Mouse (Mus musculus) spleen, adult 2 months (tissue): ENCODE results near the gene Wscd1. TPM values are rescaled to one million over a fixed set of nuclear protein-coding genes. Genes with fewer than 3 reads are reported as not detected.

ENCODE experiments used
- DNase-seq, 2 experiments: peaks; one replicate each; pipeline versions ENCODE4 v3.0.0 to v3.0.0-alpha.2; 2012 to 2021; ENCODE audit warnings: low spot score in 2 of 2, low read depth in 1 of 2
- H3K27ac ChIP-seq: fragments of 200-500 bp; 2 replicates; pipeline ENCODE4 v1.5.1; 2012; ENCODE audit warnings: low read length, inconsistent platforms; ENCODE audit not compliant: insufficient read depth
- H3K27me3 ChIP-seq: fragments of 200-500 bp; 2 replicates; pipeline ENCODE4 v1.6.1; 2012; ENCODE audit warnings: mild to moderate bottlenecking, moderate library complexity, low read length, inconsistent platforms; ENCODE audit not compliant: control insufficient read depth, insufficient read depth
- H3K36me3 ChIP-seq: fragments of 200-500 bp; 2 replicates; pipeline ENCODE4 v1.6.1; 2012; ENCODE audit warnings: mild to moderate bottlenecking, low read length, inconsistent platforms; ENCODE audit not compliant: control insufficient read depth, insufficient read depth
- H3K4me1 ChIP-seq: fragments of 200-500 bp; 2 replicates; pipeline ENCODE4 v1.6.1; 2011; ENCODE audit warnings: inconsistent platforms; ENCODE audit not compliant: control insufficient read depth, insufficient read depth, insufficient read length
- H3K4me3 ChIP-seq: fragments of 200-500 bp; 2 replicates; pipeline ENCODE4 v1.5.1; 2011; ENCODE audit warnings: mild to moderate bottlenecking, inconsistent platforms; ENCODE audit not compliant: insufficient read depth, insufficient read length; ENCODE audit errors: extremely low read depth
- CTCF ChIP-seq: fragments of 200-500 bp; IDR thresholded peaks from 2 replicates; pipeline ENCODE4 v1.5.1; 2011; ENCODE audit warnings: mild to moderate bottlenecking, inconsistent platforms; ENCODE audit not compliant: insufficient read depth, insufficient read length, insufficient replicate concordance; ENCODE audit errors: extremely low read depth
- POLR2A ChIP-seq: fragments of 200-500 bp; IDR thresholded peaks from 2 replicates; pipeline ENCODE4 v1.6.1; 2011; ENCODE audit warnings: low read depth, low read length, inconsistent platforms
- WGBS: fragments of 180-500 bp; shearing (Covaris S2); methylation state at CpG from one replicate; pipeline ENCODE4 v1.1.7; 2018; 5-methylcytosine and 5-hydroxymethylcytosine counted together
- polyA plus RNA-seq: library from polyadenylated mRNA; depleted of rRNA; stranded (reverse); fragments of >200 nt; gene quantifications from 2 replicates; pipeline ENCODE4 v1.2.3, GENCODE M21; 2012

Wscd1 gene
- polyA plus RNA-seq, 1 experiment = 0.68 TPM

DNA sequence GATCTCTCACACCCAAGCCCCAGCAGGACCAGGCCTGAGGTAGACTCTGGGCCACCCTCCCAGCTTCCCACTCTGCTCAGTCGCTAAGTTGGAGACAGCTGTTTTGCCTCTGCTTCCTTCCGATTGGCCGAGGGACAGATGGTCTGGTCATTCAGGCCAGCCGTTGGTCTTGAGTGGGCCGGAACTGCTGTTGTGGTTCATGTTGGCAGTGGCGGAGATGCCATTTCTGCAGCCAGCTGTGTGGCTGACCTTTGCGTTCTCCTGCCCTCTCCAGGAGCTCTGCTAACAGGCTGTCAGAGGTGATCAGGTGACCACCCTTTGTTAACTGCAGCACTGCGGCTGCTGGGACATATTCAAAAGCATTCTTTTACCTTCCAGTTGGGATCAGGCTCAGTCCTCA, 20.0 kb downstream of the Wscd1 start:
- 80% methylated on average over 8 of the region's 8 CpGs for WGBS
- Histone ChIP-seq H3K27ac (no peak overlapping the region), H3K36me3 (no peaks in the 10 kb centered on the region), H3K4me3 (no peak overlapping the region), H3K4me1 (no peaks in the 10 kb centered on the region), H3K27me3 (no peaks in the 10 kb centered on the region)
- TF ChIP-seq CTCF (no peak), POLR2A (no peak)
- DNase-seq = no peak

DNA sequence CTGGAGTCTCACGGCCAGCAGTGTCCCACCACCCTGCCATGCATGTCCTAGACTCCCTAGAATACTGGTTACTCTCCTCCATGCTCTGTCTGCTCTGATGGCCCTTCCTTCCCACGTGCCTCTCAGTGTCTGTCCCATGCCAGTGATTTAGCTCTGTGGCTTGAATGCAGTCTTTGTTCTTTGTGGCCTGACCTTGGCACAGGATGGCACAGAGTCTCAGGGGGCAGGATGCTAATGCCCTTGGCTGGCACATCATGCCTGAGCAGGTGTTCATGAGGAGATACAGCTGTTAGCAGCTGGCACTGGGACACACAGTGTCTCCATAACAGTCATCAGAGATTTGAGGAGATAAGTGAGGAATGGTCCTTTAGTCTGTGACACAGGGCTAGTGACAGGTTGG, 20.8 kb downstream of the Wscd1 start:
- Histone ChIP-seq H3K36me3 (no peaks in the 10 kb centered on the region), H3K4me3 (no peak overlapping the region), H3K27ac (no peak overlapping the region), H3K27me3 (no peaks in the 10 kb centered on the region), H3K4me1 (no peaks in the 10 kb centered on the region)
- TF ChIP-seq POLR2A = no peak
- no peak for TF ChIP-seq CTCF
- 71% methylated on average over 2 of the region's 2 CpGs for WGBS
- no peak for DNase-seq

DNA sequence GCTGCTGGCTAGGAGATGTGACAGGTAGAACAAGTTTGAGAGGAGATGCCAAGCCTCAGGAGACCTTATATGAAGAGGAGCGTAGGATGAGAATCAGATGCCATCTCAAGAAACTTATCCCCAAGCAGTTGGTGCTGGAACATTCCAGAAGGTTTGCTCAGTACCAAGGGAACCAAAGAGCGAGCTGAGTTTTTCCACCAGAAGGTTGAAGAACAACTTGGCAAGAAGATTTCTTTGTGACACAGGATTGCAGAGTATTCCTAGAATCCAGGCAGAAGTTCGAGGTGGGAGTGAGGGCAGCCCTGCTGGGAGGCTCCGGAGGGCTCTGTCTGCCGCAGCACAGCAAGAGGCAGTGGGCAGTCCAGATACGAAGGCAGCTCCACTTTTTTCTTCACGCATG, 21.4 kb downstream of the Wscd1 start:
- Histone ChIP-seq H3K27ac (no peak overlapping the region), H3K27me3 (no peaks in the 10 kb centered on the region), H3K36me3 (no peaks in the 10 kb centered on the region), H3K4me3 (no peak overlapping the region), H3K4me1 (no peaks in the 10 kb centered on the region)
- DNase-seq = no peak
- TF ChIP-seq CTCF (no peak), POLR2A (no peak)
- WGBS = 80% methylated on average over 7 of the region's 7 CpGs

DNA sequence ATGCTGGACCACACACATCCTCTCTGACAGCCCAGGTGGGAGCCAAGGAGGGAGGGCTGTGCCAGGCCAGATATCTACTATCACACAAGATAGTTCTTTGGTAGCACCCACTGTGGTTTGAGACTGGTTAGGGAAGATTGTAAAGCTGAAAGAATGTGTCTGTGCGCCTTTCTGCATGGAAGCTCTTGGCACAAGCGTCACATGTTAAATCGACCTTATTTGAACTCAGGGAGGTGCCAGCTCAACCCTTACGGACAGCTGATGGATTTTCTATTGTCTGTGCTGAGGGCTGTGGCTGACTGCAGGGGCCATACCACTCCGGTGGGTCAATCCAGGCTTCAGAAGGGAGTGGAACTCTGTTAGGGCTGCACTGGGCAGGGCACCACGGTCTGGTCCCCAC, 22.3 kb downstream of the Wscd1 start:
- Histone ChIP-seq H3K36me3 (no peaks in the 10 kb centered on the region), H3K4me3 (no peak overlapping the region), H3K27ac (no peak overlapping the region), H3K4me1 (no peaks in the 10 kb centered on the region), H3K27me3 (no peaks in the 10 kb centered on the region)
- TF ChIP-seq POLR2A = no peak
- TF ChIP-seq CTCF = no peak
- no peak for DNase-seq
- 80% methylated on average over 6 of the region's 6 CpGs for WGBS

DNA sequence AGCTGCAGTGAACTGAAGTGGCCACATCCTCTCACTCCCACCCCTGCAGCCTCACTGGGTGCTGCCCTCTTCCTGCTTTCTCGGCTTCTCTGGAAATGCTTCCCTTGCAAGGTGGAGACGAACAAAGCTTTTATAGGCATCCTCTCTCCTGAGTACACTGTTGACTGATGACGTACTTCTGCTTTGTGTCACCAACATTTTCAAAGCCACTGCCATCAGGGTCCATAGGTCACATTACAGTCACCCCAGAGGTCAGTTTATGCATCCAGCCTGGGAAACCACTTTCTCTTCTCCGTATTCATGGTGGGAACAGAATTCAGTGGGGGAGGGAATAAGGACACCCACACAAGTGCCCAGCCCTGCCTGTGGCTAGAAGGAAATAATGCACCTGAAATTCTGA, 23.1 kb downstream of the Wscd1 start:
- H3K4me3 ChIP-seq = no peak overlapping the region
- no peak for DNase-seq
- H3K36me3 ChIP-seq = no peaks in the 10 kb centered on the region
- H3K27ac ChIP-seq = no peak overlapping the region
- H3K4me1 ChIP-seq = no peaks in the 10 kb centered on the region
- 17% methylated on average over 4 of the region's 4 CpGs for WGBS
- H3K27me3 ChIP-seq = no peaks in the 10 kb centered on the region
- TF ChIP-seq POLR2A = no peak
- no peak for TF ChIP-seq CTCF

DNA sequence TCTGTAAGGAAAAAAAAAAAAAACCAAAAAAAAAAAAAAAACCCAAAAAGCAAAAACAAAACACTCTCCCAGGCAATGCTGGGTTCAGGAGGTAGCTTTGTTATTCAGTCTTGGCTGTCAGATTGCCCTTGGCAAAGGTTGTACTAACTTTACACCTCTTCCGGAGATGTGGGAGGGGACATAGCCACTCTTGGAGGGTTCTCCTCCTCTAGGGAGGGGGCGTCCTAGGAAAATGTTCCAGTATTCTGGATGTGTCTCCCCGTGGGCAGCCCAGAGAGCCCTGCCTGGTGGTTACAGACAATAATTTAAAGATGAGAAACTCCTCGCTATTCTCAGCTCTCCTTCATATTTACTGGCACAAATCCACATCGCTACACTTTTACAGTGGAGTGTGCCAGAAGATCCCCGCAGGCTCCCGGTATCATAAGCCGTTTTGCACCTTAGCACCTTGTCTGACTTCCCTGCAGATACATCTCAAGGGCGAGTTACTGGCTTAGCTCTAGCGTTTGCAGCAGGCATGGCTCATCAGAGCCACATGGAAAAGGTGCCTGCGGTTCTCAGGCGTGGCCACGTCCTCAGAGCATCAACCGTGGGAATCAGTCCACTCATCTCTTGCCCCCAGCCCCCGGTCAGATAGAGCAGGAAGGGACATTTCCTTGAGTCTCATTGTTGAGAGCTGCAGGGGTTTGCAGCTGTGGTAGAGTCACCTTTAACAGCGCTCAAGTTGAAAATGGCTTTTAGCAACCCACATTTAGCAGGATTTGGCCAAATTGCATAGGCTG, 24.5 kb downstream of the Wscd1 start:
- no peaks in the 10 kb centered on the region for H3K4me1 ChIP-seq
- H3K27me3 ChIP-seq = no peaks in the 10 kb centered on the region
- WGBS = 24% methylated on average over 16 of the region's 16 CpGs
- no peak overlapping the region for H3K27ac ChIP-seq
- H3K4me3 ChIP-seq = no peak overlapping the region
- no peak for DNase-seq
- TF ChIP-seq POLR2A (no peak), CTCF (no peak)
- no peaks in the 10 kb centered on the region for H3K36me3 ChIP-seq

DNA sequence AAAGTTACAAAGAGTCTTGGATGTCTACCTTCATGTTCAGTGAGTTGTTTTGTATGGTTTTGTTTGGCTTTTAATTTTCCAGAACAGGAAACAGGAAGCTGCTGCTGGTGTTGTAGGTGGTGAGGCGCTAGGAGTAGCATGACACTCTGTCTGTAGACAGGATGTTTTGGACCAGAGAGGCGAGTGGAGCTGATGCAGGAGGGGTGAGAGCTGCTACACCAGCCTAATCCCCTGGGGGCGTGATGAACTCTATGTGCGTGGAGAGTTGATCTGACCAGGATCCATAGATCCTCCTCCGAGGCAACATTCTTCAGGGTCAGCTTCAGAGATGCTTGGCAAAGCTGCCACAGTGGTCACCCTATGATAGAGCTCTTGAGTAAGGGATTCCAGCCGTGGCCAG, 25.3 kb downstream of the Wscd1 start:
- Histone ChIP-seq H3K4me1 (no peaks in the 10 kb centered on the region), H3K27me3 (no peaks in the 10 kb centered on the region), H3K36me3 (no peaks in the 10 kb centered on the region), H3K27ac (no peak overlapping the region), H3K4me3 (no peak overlapping the region)
- WGBS = 28% methylated on average over 6 of the region's 6 CpGs
- no peak for DNase-seq
- TF ChIP-seq CTCF (no peak), POLR2A (no peak)
